Mouse (Mus musculus) layer of hippocampus, adult 2 months (tissue): ENCODE data around the gene Wfdc5. TPM values are rescaled to one million over a fixed set of nuclear protein-coding genes. Genes with fewer than 3 reads are reported as not detected.

Source experiments
- DNase-seq, 2 experiments: peaks; one replicate each; pipeline ENCODE4 v3.0.0; 2022; ENCODE audit warnings: low spot score in 2 of 2
- H3K27ac ChIP-seq: fragments of 200-600 bp; 2 replicates; pipeline ENCODE4 v1.8.1; 2022
- H3K4me3 ChIP-seq: fragments of 200-600 bp; 2 replicates; pipeline ENCODE4 v1.8.1; 2022; ENCODE audit warnings: mild to moderate bottlenecking
- CTCF ChIP-seq: fragments of 200-600 bp; conservative IDR thresholded peaks from 2 replicates; pipeline ENCODE4 v1.8.1; 2022; ENCODE audit warnings: antibody characterized with exemption, mild to moderate bottlenecking, moderate library complexity
- total RNA-seq, 2 experiments: library from RNA; stranded (reverse); gene quantifications; 2 replicates each; pipeline ENCODE4 v1.2.3; 2021

Gene Wfdc5
- total RNA-seq, 2 experiments from 2014 or later = not detected

DNA sequence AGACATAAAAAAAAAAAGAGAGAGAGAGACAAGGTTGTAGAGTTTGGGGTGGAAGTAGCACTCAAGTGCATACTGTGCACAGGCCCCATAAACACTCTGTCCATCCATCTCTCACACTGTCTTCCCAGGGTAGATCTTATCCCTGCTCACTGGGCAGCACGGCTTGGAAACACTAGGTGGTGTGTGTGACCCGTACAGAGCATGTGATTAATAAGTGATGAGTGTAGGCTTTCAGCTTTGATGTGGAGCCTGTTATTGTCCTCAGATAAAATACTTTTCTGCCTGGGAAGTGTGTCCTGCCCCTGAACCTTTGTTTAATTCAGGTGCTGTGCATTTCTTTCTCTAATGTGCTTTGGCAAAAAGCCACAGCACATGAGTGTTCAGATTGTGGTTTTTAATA, 46.1 kb downstream of the Wfdc5 start:
- Histone ChIP-seq H3K27ac (no peak overlapping the region), H3K4me3 (no peak overlapping the region)
- peak; percentile 56 for TF ChIP-seq CTCF
- no peak for DNase-seq

DNA sequence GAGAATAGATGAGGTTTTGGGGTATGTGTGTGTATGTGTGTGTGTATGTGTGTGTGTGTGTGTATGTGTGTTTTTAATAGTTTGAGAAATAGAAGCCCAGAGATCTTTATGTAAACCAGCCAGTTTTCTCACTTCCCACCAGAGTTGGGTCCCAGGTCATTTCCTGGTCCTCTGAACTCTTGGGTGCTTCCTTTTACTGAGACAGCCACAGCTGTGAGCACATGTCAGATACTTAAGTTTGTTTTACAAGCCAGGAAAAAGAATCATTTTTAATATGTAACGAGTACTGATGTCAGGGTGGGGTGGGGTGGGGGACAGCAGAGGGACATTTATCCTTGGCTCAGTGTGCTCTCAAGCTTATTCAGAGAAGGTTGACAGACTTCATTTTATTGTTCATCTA, 47.2 kb downstream of the Wfdc5 start:
- Histone ChIP-seq H3K4me3 (no peak overlapping the region), H3K27ac (no peak overlapping the region)
- DNase-seq = no peak
- no peak for TF ChIP-seq CTCF

DNA sequence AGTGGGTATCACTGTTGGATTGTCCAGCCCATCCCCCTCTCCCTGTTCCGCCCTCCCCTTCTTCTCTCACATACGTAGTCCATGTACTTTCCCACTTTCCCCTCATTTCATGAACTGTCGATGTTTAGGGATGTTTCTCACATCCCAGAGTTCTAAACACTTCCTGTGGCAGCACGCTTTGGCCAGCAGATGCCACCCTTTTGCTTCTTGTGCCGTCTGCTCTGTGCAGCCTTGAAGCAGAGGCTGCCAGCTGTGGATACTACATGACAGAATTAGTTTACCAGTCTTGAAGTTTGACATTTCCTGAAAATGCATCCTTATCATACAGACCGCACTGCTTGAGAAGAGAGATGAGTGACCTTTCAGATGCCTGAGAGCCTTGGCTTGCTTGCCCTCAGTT, 48.0 kb downstream of the Wfdc5 start:
- peak in 1 of 2 experiments; percentile 47 for DNase-seq
- TF ChIP-seq CTCF = peak; percentile 78
- Histone ChIP-seq H3K27ac (no peak overlapping the region), H3K4me3 (no peak overlapping the region)

GRCm38 (mm10) chr2:164131586-164131985, 51.0 kb downstream of the Wfdc5 start:
- no peak overlapping the region for H3K4me3 ChIP-seq
- no peak for DNase-seq
- no peak for TF ChIP-seq CTCF
- no peak overlapping the region for H3K27ac ChIP-seq

- H3K4me3 ChIP-seq = no peak overlapping the region
- H3K27ac ChIP-seq = no peak overlapping the region
- no peak for DNase-seq
- TF ChIP-seq CTCF = no peak
Measured at GRCm38 (mm10) chr2:164128576-164129411, 53.7 kb downstream of the Wfdc5 start.

DNA sequence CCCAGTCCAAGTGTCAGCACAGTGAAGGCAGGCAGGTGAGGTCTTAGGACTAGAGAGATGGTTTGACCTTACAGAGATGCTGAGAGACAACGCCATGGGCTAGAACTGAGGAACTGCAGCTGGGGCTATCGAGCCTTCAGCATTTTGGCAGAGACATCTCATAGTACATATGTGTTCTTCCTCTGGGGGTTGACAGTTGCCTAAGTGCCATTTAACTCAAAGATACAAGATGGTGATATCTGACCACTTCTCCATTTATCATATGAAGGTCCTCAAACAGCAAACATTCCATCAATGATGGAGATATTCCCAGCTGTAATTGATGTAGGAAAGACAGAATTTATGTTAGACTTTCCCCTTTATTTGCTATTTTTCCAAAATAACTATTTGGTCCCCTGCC, 55.2 kb downstream of the Wfdc5 start:
- TF ChIP-seq CTCF = no peak
- DNase-seq = no peak
- no peak overlapping the region for H3K4me3 ChIP-seq
- H3K27ac ChIP-seq = peak overlapping the region; percentile 11

- peak; percentile 74 to 81 for DNase-seq
- no peak overlapping the region for H3K4me3 ChIP-seq
- H3K27ac ChIP-seq = peak overlapping the region; percentile 11
- peak; percentile 83 for TF ChIP-seq CTCF
Measured at GRCm38 (mm10) chr2:164126533-164126955, 56.0 kb downstream of the Wfdc5 start.

Other genes with a start within 250 kb of the Wfdc5 start
- 100 to 1,000 TPM; 520 to 529 TPM for gene Ywhab, start 187.8 kb downstream of the Wfdc5 start, total RNA-seq
- 1 to 10 TPM; 1.1 to 1.2 TPM for gene Pabpc1l, start 157.3 kb downstream of the Wfdc5 start, total RNA-seq
- 10 to 100 TPM; 46.9 to 50.4 TPM for gene Stk4, start 112.4 kb downstream of the Wfdc5 start, total RNA-seq
- 100 to 1,000 TPM; 107 to 108 TPM for gene Tomm34, start 111.6 kb downstream of the Wfdc5 start, total RNA-seq
- gene Kcns1, start 11.6 kb downstream of the Wfdc5 start, total RNA-seq = 1 to 10 TPM; 4.4 to 5.7 TPM
- not detected for gene Wfdc12, start 7.9 kb upstream of the Wfdc5 start, total RNA-seq
- not detected for gene Wfdc15a, start 17.4 kb upstream of the Wfdc5 start, total RNA-seq
- gene Wfdc15b, start 38.9 kb upstream of the Wfdc5 start, total RNA-seq = not detected
- gene Svs2, start 55.7 kb upstream of the Wfdc5 start, total RNA-seq = not detected
- gene Svs3b, start 73.9 kb upstream of the Wfdc5 start, total RNA-seq = not detected
- not detected for gene Svs4, start 95.7 kb upstream of the Wfdc5 start, total RNA-seq
- not detected for gene Svs3a, start 106.5 kb upstream of the Wfdc5 start, total RNA-seq
- not detected for gene Svs6, start 134.0 kb upstream of the Wfdc5 start, total RNA-seq
- not detected for gene Svs5, start 150.0 kb upstream of the Wfdc5 start, total RNA-seq
- gene Slpi, start 206.4 kb upstream of the Wfdc5 start, total RNA-seq = 1 to 10 TPM in 1 of 2 experiments, not detected in 1; 1.8 TPM
- gene Rbpjl, start 220.4 kb upstream of the Wfdc5 start, total RNA-seq = under 1 TPM; 0.07 to 0.46 TPM
- 10 to 100 TPM; 10.3 to 11.2 TPM for gene Matn4, start 222.4 kb upstream of the Wfdc5 start, total RNA-seq